Mouse (Mus musculus) cerebellum, postnatal 25 days (tissue): ENCODE measurements at regions not wholly inside any gene's neighbourhood (a gene's known extent, or its start where the extent isn't known, plus 50 kb on each side); places are given as distances from the start of the nearest gene placed in this dataset.

Source experiments
- DNase-seq, 2 experiments: peaks; one replicate each; pipeline ENCODE4 v3.0.0; 2021; ENCODE audit warnings: mixed read lengths in 2 of 2

DNA sequence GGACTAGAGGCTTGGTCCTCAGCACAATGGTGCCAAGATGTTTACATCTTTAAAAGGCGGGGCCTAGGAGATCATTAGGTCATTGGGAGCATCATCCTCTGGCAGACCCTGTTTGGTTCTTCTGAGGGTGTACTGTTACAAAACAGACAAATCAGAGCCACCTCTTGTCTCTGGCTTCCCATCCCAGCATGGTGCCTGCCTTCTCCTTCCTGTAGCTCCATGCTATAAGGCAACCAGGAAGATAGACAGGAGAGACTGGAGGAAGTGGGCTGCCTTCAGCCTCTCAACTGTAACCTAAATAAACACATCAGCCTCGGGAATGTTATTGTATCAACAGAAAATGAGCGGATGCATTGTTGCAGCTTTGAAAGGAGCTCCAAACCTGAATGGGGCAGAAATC, 529.8 kb upstream of the Gm765 start:
- DNase-seq: no peak

DNA sequence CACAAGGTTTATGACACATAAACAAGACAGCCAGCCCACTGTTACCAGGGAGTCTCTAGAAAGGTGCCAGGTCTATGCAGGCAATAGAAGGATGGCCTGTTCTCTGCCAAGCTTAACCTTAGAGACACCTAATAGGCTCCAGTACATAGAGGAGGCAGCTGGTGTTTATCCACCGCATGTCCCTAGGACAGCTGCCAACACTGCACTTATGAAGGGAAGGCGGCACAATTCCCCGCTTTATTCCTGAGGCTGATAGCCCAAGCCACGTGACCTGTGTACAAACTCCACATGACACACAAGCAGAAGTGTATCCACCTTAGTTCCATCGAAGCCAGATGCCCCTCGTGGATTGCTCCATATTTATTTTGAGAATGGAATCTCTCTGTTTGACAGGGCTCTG, 527.2 kb upstream of the Gm765 start:
- peak in 1 of 2 experiments; percentile 9 for DNase-seq

DNA sequence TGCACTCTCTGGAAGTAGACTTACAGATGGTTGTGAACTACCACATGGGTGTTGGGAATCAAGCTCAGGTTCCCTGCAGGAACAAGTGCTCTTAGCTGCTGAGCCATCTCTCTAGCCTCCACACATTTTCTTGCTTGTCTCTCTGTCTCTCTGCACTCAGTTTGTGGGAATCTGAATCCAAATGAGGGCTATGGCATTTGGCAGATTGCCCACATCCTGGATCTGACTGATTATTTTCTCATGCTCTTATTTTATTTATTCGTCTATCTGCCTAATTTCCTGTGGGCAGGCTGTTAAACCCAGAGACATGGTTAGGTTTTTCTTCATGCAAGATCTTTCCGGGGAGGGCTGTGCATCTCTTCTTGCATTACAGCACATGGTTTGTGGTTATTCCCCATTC, 521.8 kb upstream of the Gm765 start:
- no peak for DNase-seq

DNA sequence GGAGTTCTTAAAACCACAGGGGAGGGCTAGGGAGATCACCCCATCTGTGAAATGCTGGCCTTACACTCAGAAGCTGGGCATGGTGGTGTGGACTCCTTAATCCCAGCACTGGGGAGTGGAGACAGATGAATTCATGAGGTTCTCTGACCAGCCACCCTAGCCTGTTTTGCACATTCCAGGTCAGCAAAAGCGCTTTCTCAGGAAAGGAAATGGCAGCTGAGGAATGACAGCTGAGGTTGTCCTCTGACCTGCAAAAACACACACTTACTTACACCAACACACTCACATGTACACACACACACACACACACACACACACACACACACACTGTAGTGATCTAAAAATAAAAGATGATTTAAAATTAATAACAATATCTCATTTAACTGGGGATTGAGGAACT, 513.4 kb upstream of the Gm765 start:
- no peak for DNase-seq

DNA sequence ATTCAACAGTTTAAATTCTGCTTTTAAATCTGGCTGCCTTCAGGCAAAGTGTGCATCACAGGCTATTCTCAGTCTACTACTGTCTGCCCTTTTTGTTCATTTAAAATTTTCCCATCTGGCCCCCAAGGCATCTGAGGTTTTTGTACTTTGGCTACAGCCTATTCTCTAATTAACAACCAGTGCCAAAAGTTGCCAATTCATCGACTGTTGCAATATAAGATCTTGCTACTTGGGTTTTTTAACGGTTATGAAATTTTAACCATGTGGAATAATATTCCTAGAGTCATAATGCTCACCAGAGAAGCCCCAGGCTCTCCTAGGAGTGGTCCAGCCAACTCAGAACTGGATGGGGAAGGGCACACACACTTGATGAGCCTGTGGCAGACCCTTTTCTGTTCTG, 508.4 kb upstream of the Gm765 start:
- no peak for DNase-seq

DNA sequence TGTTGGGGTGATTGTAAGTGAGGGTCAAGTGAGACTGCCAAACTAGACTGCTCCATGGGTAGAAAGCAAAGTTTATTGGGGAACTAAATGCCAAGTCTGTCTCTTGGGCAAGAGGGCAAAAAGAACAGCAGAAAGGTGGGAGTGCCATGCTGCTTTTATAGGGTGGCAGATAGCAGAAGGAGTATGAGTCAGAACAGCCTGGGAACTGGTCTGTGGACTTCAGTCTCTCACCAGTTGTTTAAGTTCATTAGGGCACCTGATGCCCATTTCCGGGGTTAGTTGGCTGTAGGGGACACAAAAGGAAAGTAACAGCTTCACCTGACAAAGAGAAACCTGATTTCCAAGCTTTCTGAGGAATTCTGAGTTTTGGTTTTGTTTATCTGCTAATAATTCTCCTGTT, 506.3 kb upstream of the Gm765 start:
- DNase-seq: no peak

DNA sequence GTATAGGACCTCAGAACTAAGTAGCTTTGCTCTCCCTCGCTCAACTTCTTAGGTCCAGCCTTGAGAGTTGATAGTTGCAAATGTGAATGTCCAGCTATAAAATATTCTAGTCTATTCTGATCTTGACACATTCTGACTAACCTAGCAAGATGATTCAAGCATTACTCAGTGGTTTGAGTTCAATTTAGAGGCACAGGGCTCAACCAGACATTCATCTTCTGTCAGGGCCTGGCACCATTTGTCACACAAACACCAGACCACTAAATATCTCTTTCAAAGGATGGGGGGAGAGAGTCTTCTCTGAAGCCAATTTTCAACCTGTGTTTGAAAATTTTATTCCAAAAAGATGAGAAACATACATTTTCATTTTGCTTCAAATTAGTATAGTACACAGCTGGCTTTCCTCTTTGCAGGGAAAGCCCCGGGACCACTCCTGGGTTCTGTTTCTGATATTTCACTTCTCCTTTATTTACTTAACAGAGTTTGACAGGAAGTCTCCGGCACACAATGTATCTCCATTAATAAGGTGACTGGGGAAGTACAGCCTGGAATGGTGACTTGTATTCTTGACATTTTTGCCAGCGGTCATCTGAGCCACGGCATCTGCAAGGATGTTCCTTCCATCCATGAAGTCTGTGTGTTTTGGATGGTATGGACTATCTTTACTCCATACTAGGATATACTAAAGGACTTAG, 503.6 kb upstream of the Gm765 start:
- no peak for DNase-seq

DNA sequence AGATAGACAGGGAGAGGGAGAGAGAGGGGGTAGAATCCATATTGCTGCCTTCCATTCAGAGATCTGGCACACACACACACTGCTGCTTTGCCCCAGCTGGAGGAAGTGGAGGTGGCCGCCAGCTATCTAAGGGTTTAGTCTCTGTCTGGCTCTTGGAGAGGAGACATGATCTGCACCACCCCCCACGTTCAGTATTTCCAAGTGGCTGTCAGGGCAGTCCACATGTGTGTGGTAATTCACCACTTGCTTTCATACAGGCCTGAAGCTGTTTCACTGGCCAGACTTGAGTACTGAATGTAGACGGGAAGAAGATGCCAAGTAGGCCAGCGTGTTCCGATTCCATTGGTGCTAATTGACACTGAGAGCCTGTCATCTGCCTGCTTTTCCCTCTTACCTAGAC, 501.0 kb upstream of the Gm765 start:
- peak in 1 of 2 experiments; percentile 5 for DNase-seq

DNA sequence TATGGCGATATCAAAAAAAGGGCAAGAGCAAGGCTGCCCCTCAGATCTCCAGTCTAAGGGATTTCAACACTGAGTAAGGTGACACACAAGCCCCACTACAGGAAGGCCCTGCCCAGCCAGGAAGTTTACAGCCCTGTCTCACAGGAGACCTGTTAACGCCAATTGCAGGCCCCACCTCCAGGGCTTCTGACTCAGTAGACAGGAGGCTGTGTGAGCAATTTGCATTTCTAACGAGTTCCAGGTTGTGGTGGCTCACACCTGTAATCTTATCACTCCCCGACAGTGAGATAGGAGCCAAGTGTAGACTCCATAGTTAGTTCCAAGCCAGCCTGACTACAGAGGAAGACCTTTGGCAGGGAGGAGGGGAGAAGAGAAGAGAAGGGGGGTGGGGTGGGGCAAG, 500.4 kb upstream of the Gm765 start:
- no peak for DNase-seq

DNA sequence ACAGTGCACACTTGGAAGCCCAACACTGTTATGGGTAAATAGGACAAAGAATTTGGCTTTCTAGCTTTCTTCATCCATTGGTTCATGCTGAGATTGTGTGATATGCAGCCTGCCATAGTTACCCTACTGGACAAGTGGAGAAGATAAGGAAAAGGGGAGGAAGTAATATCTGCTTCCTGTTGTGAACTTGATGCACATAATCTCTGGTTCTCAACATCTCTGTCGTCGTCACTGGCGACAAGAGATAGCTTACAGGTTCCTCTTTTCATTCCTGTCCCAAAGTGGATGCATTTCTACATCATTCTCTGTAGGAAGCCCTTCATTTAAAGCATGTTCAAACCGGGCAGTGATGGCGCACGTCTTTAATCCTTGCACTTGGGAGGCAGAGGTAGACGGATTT, 491.4 kb upstream of the Gm765 start:
- no peak for DNase-seq

DNA sequence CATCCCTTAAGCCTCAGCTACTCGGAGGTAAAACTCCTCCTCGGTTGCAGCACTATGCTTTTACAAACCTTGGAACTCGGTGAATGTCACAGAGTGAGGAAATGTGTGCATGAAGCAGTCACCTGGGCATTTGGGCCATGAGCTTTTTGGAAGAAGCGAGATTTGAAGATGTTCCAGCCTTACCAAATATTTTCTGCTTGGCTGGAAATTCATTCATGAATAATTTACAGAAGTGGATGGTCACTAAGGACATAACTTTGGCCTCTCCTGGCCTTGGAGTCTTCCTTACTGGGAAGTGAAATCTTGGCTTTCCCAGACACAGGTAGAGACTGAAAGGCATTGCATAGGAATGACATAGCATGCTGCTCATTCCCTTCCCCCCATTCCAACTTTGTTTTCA, 487.6 kb upstream of the Gm765 start:
- DNase-seq: no peak

DNA sequence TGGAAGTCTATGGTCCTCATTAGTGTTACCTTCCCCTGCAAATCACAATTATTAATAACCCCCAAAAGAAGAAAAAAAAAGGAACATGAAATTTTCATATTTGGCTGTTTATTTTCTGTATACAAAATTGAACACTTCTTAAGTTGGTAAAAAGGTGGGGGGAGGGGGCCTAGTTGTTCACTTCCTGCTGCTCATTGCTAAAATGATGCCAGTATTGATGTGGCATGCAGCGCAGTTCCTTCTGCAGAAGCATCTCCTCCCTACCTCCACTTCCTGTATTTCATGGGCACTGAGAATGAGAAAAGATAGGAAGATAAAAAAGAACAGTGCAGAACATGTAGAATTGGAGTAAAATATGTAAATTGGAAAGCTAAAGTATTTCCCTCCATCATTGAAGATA, 465.5 kb upstream of the Gm765 start:
- DNase-seq: no peak

DNA sequence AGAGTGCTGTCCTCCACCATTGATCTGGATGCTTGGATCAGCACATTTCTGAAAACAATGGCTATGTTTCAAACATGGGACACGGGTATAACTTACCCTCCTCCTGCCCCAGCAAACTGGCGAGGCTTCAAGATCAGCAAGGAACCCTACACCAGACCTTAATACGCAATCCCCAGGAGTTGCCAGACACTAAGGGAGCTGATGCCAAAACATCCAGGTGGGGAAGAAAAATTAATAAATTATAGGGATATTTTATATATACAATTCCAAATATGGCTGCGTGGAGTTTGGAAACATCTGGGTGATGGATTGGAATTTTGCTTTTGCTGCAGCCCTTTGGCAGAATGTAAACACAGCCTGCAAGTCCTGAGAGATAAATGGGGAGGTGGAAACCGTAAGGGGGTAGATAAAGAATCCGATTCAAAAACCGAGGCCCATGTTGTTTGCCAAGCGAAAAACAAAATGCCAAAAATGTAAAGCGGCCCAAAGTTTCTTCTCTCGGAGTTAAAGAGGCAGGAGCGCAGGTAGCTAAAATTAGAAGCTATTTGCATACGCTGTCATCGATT, 460.9 kb upstream of the Gm765 start:
- no peak for DNase-seq

DNA sequence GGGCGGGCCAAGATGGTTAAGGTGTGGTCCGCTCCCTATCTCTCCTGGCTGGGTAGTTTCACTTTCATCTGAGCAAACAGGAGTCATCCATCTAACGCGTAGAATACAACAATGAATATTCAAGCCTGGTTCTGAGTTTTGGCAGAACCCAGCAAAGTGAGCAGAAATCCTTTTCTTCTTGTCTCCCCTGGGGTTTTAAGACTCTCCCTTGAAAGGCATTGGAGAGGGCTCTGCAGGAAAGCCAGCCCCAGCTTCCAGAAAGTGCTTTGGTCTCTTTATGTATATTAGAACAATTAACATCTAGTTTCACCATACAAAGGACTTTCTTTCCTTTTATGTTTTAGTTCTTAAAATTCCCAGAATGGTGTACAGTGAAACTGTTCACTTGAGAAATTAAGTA, 458.5 kb upstream of the Gm765 start:
- DNase-seq: no peak

DNA sequence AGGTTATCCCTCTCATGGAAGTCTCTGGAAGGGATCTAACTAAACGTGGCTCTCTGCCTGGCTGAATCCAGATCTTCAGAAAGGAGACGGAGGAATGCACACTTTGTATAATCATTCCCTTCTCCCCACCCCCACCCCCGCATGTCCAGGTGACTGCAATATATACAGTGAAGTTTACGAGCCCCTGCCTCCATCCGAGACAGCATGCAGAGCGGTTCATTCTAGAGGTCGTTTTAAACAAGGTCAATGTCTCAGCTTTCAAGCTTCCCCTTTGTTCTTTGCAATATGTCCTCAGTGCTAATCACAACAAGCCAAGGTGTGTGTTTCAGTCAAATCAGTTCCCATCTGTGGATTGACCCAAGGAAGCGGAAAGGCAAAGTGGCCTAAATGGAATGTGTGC, 457.5 kb upstream of the Gm765 start:
- no peak for DNase-seq

DNA sequence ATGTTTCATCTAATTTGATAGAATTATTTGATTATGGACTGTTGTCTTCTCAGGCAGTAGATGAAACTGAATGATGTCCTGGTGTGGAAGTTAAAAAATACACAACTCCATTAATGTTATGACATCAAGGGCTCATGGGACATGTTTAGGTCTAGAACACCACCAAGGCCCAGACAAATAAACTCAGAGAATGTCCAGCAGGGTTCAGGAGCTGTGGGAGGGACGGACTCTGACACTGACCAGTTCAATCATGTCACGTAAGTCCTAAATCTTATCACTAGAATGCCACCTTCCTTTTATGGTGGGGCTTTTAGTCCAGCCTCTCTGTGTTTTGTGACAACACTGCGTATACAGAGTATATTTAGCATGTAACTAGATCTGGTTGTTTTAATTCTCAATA, 455.2 kb upstream of the Gm765 start:
- DNase-seq: no peak

DNA sequence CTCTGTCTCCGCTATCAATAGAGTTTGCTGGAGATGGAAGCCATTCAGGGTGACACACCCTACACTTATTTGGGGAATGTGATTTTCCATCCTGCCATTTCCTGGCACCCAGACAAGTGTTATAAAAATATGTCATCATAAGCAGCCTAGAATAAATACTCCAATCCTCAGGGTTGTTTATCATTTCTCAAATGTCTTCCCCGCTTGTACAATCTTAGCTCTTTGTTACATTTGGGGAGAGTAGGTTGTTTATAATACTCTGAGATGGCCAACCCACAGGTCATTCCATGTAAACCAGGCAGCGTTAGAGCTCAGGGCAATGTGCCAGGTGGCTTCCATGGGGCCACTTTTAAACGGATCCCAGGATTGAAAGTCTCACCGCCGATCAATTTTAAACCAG, 454.8 kb upstream of the Gm765 start:
- no peak for DNase-seq

DNA sequence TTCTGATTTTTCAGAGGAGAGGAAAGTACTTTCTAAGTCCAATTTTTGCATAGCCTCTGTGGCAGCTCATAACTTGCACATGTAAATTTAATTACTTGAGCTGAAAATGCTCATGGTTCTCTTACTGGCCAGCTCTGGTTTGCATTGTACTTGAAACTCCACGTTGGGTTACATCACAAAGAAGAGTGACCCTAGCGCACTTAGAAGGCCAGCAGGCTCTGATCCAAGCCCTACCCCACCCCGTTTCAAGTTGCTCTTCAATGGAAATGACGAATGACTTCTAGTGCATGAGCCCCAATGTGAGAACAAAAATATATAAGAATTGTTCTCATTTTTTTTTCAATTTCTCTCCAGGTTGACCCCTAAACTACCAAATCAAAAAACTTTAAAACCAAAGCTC, 454.1 kb upstream of the Gm765 start:
- DNase-seq: no peak

DNA sequence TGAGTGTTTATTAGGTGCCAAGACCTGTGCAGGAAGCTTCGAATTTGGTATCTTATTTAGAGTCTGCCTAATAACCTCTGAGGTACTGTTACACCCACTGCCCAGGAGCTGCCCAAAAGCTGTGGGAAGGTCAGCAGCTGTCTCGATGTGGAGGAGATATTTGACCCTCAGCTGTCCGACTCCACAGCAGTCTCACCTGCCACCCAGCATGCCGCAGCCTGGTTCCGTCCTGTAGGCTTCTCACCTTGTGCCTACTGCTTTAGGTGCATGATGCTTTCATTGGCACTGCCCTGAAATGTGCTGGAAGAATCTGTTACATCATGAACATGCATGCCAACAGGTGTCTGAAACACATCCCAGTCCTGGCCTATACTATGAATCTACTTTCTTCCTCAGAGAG, 444.9 kb upstream of the Gm765 start:
- no peak for DNase-seq

DNA sequence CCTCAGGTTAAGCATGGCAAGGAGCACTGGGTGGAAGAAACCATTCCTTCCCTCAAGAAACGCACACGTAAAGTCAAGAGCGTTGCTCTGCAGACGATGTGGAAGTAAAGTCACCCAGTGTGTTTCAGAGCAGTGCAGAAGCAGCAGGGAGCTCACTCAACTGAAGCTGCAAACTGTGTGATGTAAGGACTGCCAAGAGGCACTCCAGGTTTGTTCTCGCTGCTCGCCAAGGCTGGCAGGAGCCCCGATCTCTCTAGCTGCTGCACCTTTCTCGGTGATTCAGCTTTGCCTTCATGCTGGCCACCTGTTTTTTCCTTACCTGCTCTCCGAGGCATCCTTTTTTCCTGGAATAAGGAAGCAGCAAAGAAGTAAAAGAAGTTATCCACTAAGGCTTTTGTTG, 439.5 kb upstream of the Gm765 start:
- DNase-seq: peak; percentile 52 to 65

DNA sequence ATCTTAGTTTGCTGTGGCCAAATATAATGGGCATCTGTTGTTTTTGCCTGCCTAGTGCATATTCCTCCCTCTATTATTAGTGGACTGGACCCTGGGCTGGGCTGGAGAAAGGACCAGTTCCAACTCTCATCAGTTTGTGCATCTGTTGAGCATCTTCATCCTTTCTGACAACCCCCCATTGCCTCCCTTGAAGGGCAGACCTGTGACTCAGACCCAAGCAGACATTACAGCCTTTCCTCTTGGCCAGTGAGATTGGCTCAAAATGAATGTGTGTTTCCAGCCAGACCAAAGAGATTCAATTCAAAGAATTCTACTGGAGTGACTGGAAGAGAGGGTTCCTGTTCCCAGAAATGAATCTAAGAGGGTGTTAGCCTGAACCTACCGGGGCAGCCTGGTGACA, 433.2 kb upstream of the Gm765 start:
- DNase-seq: peak in 1 of 2 experiments; percentile 4

DNA sequence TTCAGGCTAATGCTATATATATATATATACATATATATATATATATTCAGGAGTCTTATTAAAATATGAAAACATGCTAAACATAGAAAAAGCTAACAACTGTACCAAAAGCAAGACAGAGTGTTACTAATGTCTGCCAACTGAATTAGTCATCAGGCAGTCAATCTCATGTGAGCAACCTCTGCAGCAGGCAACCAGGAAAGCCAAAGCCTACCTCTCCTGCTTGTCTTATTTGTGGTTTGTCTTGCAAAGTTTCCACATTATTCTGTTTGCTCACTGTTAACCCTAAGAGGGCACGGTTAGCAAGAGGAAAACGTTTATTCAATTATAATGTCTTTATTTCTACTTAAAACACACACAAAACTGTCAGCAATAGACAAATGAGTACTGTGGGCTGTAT, 427.4 kb upstream of the Gm765 start:
- DNase-seq: no peak

DNA sequence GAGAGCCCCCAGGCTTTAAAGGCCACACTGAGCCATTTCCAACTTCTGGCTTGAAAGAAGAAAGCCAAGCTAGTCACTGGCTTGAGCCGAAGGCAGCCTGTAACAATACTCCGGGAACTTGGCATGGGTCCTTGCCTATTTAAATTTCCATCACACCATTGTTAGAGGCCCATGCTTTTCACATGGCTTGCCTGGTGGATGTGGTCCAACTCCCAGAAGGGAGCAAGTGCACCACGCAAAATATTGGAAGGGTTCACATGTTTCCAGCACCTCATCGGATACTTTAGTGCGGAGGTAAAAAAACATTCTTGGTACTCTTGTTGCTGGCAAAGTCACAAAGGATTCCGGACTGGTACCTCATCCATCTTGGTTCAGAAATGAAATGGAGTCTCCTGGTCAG, 426.8 kb upstream of the Gm765 start:
- DNase-seq: peak; percentile 7 to 21

DNA sequence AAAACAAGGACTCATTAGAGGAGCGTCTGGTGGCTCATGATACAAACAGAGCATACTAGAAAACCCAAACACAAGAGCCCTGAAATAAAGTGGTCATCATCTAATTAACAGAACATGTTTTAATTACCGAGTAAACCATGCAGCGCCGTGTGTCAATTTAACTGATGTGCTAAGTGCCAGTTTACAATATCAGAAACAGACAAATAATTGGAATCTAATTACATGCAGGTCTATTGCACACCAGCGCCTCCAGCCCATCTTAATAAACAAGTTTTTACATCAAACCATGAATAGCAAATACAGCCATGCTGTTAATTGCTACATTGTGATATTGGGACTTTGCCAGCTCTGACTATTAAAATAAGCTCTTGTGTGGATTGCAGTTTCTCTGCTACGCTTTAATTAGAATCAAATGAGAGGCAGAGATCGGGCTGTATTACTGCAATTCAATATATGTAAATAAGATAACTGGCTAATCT, 425.3 kb upstream of the Gm765 start:
- DNase-seq: no peak

DNA sequence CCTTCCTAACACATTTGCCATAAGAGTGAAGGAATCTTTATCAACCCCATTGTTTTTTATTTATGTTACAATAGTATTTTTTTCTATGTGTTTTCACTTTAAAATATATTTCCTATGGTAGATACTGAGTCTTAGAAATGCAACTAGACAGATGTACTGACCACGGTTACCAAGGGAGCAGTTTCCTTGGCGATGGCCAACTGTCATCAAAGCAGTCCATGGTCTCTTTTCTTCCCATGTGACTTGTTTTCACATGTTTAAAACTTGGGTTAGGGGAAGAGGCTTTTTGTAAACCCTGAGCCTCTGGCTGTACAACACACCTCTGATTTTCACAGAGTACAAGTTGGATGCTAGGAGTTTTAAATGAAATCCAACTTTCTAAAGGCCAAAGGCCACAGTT, 411.9 kb upstream of the Gm765 start:
- DNase-seq: no peak
